Mouse (Mus musculus) ES-E14 (cell line): ENCODE measurements around the gene Irf1. TPM values are rescaled to one million over a fixed set of nuclear protein-coding genes. Genes with fewer than 3 reads are reported as not detected.

ENCODE experiments used
- DNase-seq: peaks from one replicate; pipeline ENCODE4 v3.0.0-alpha.2; 2013; ENCODE audit warnings: low read depth, low spot score
- H3K27ac ChIP-seq: 2 replicates; pipeline ENCODE4 v1.5.1; 2012; ENCODE audit warnings: low read depth, mild to moderate bottlenecking, low read length, moderate library complexity, mixed read lengths; ENCODE audit not compliant: poor library complexity, insufficient read depth, severe bottlenecking
- H3K36me3 ChIP-seq: 2 replicates; pipeline ENCODE4 v1.6.1; 2012; ENCODE audit warnings: mild to moderate bottlenecking, low read length, moderate library complexity, mixed read lengths; ENCODE audit not compliant: control insufficient read depth, poor library complexity, insufficient read depth, severe bottlenecking
- H3K4me1 ChIP-seq, 2 experiments: fragments of 150-350 bp in 1 of 2; sonication (generic) in 1 of 2; 2 replicates each; pipeline ENCODE4 v1.6.1; 2012; ENCODE audit warnings: low read length in 2 of 2, mild to moderate bottlenecking in 1 of 2, mixed read lengths in 1 of 2; ENCODE audit not compliant: control insufficient read depth in 2 of 2, insufficient read depth in 2 of 2, poor library complexity in 1 of 2
- H3K4me3 ChIP-seq, 2 experiments: fragments of 150-350 bp in 1 of 2; sonication (generic) in 1 of 2; 2 replicates each; pipeline ENCODE4 v1.5.1; 2012; ENCODE audit warnings: low read length in 2 of 2, low read depth in 1 of 2, mild to moderate bottlenecking in 1 of 2, mixed read lengths in 1 of 2; ENCODE audit not compliant: insufficient read depth in 1 of 2, poor library complexity in 1 of 2, severe bottlenecking in 1 of 2
- H3K9ac ChIP-seq: 2 replicates; pipeline ENCODE4 v1.6.1; 2012; ENCODE audit warnings: low read depth, mild to moderate bottlenecking, low read length, mixed read lengths; ENCODE audit not compliant: poor library complexity, insufficient read depth, severe bottlenecking
- H3K9me3 ChIP-seq: fragments of 150-350 bp; sonication (generic); 2 replicates; pipeline ENCODE4 v1.6.1; 2012; ENCODE audit warnings: low read depth, mild to moderate bottlenecking, low read length; ENCODE audit not compliant: control insufficient read depth, insufficient read depth
- CHD2 ChIP-seq: IDR thresholded peaks from 2 replicates; pipeline ENCODE4 v1.6.1; 2014; ENCODE audit warnings: mild to moderate bottlenecking, low read depth, low read length, inconsistent platforms
- HCFC1 ChIP-seq: IDR thresholded peaks from 2 replicates; pipeline ENCODE4 v1.6.1; 2012; ENCODE audit warnings: low read length, inconsistent platforms, borderline replicate concordance; ENCODE audit not compliant: insufficient read depth
- MAFK ChIP-seq: IDR thresholded peaks from 2 replicates; pipeline ENCODE4 v1.6.1; 2014; ENCODE audit warnings: mild to moderate bottlenecking, low read depth, low read length, inconsistent platforms; ENCODE audit not compliant: insufficient read depth
- ZC3H11A ChIP-seq: IDR thresholded peaks from 2 replicates; pipeline ENCODE4 v1.6.1; 2012; ENCODE audit warnings: low read depth, mild to moderate bottlenecking, inconsistent platforms, low read length, borderline replicate concordance
- ZNF384 ChIP-seq: IDR thresholded peaks from 2 replicates; pipeline ENCODE4 v1.6.1; 2012; ENCODE audit warnings: low read depth, low read length, inconsistent platforms
- in situ Hi-C, 2 experiments: fragments of 600-800 bp; cut with MboI; formaldehyde crosslinking; loops; one replicate each; pipeline ENCODE4 v1.15.1; 2025; ENCODE audit warnings: low sequenced_read_pairs in 2 of 2, inconsistent platforms in 1 of 2; ENCODE audit not compliant: unreplicated experiment in 2 of 2
- total RNA-seq: library from RNA; depleted of rRNA; stranded (reverse); fragments of 300-350 nt; gene quantifications from 2 replicates; pipeline ENCODE4 v1.2.3, GENCODE M21; 2012

Gene Irf1
- total RNA-seq, 1 experiment = 28.0 TPM

DNA sequence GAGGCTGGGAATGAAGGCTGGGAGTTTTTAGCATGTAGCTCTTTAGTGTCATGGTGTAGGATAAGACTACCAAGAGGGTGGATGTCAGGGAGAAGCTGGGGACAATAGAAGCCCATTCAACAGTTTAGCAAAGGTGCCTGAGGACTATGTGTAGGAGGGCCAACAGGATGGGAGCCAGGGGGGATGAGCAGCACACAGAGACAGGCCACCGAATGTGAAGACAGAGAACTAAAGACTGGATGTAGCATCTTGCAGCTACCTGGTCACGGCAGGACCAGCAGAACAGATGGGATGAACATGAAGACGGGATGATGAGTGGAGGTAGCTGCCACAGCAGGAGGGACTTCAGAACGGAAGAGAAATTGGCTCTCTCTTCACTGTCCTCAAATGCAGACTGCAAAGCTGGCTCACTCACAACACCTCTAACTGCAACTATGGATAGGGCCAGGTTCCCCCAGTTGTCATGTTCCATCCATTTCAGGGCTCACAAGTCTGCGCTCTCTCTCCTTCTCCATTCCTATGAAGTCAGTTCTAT, 47.1 kb downstream of the Irf1 start:
- no peak for TF ChIP-seq ZNF384
- no peak for TF ChIP-seq MAFK
- no peak for TF ChIP-seq HCFC1
- no peak for TF ChIP-seq ZC3H11A
- no peak for TF ChIP-seq CHD2
- no peaks in the 10 kb centered on the region for H3K36me3 ChIP-seq
- no peak overlapping the region for H3K9ac ChIP-seq
- H3K9me3 ChIP-seq = no peaks in the 10 kb centered on the region
- in situ Hi-C loops = no loop called here
- H3K27ac ChIP-seq = no peak overlapping the region
- no peak for DNase-seq
- no peak overlapping the region for H3K4me3 ChIP-seq
- H3K4me1 ChIP-seq = peaks cover 0 to 4% of the 10 kb centered on the region in 2 experiments; a peak in 1 of 4 replicates

- TF ChIP-seq CHD2 (no peak), ZNF384 (no peak), HCFC1 (no peak), MAFK (no peak), ZC3H11A (no peak)
- in situ Hi-C loops = no loop called here
- H3K9me3 ChIP-seq = no peaks in the 10 kb centered on the region
- DNase-seq = no peak
- H3K27ac ChIP-seq = no peak overlapping the region
- no peak overlapping the region for H3K9ac ChIP-seq
- no peaks in the 10 kb centered on the region for H3K36me3 ChIP-seq
- peaks cover 0 to 4% of the 10 kb centered on the region in 2 experiments; a peak in 1 of 4 replicates for H3K4me1 ChIP-seq
- no peak overlapping the region for H3K4me3 ChIP-seq
Measured at GRCm38 (mm10) chr11:53818794-53819193, 49.0 kb downstream of the Irf1 start.

DNA sequence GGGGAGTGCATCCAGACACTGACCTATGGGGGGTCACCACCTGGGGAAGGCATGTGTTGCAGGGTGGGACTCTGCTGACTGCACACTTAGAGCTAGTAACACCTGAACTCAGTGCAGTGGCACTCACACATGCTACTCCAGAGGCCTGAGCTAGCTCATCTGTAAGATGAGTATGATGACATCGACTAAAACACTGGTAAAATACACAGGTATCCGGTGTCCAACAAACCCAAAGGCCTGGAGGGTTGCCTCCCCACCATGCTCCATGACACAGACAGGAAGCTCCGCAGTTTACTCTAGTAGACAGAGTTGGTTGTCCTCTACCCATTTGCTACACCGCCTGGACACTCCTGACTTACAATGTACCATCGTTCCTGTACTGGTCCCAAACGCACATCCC, 49.7 kb downstream of the Irf1 start:
- Histone ChIP-seq H3K4me1 (peaks cover 0 to 4% of the 10 kb centered on the region in 2 experiments; a peak in 1 of 4 replicates), H3K27ac (no peak overlapping the region), H3K4me3 (no peak overlapping the region), H3K9me3 (no peaks in the 10 kb centered on the region), H3K9ac (no peak overlapping the region), H3K36me3 (no peaks in the 10 kb centered on the region)
- DNase-seq = no peak
- in situ Hi-C loops = no loop called here
- TF ChIP-seq HCFC1 (no peak), MAFK (no peak), ZNF384 (no peak), ZC3H11A (no peak), CHD2 (no peak)

DNA sequence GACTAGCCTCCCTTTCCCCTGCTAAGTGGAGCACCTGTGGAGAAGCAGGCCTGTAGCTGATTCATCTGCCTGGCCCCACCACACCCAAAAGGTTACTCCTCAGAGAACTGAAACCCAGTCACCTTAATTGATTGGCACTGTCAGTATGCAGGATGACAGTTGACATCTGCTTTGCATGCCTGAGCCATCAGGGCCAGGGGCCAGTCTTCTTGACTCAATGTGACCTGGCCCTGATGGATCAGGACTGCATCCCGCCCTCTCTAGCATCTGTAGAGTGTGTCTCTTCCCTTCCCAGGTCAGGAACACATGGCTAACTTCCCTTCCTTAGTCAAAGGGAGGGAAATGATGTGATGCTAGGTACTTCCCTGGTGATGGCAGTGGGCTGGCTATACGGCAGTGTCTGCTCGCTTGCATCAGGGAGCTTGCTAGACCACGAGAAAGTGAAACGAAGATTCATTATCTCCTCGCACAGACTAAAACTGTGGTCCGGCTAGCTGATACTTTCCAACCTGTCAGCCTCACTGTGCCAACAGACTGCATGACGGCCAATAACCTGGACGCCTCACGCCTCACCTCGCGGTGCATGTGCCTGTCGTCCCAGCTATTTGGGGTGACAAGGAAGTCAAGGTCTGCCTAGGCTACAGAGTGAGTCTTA, 50.8 kb downstream of the Irf1 start:
- TF ChIP-seq HCFC1 = no peak
- TF ChIP-seq MAFK = no peak
- TF ChIP-seq CHD2 = no peak
- TF ChIP-seq ZC3H11A = no peak
- no peak for TF ChIP-seq ZNF384

More for the DNA sequence above, 50.8 kb downstream of the Irf1 start:
- peaks cover 0 to 4% of the 10 kb centered on the region in 2 experiments; a peak in 1 of 4 replicates for H3K4me1 ChIP-seq
- in situ Hi-C loops = no loop called here
- no peak overlapping the region for H3K27ac ChIP-seq
- no peak overlapping the region for H3K4me3 ChIP-seq
- no peak overlapping the region for H3K9ac ChIP-seq
- no peak for DNase-seq
- H3K9me3 ChIP-seq = no peaks in the 10 kb centered on the region
- no peaks in the 10 kb centered on the region for H3K36me3 ChIP-seq
